Mouse (Mus musculus): ENCODE measurements at regions not wholly inside any gene's neighbourhood (a gene's known extent, or its start where the extent isn't known, plus 50 kb on each side); places are given as distances from the start of the nearest gene placed in this dataset.

DNA sequence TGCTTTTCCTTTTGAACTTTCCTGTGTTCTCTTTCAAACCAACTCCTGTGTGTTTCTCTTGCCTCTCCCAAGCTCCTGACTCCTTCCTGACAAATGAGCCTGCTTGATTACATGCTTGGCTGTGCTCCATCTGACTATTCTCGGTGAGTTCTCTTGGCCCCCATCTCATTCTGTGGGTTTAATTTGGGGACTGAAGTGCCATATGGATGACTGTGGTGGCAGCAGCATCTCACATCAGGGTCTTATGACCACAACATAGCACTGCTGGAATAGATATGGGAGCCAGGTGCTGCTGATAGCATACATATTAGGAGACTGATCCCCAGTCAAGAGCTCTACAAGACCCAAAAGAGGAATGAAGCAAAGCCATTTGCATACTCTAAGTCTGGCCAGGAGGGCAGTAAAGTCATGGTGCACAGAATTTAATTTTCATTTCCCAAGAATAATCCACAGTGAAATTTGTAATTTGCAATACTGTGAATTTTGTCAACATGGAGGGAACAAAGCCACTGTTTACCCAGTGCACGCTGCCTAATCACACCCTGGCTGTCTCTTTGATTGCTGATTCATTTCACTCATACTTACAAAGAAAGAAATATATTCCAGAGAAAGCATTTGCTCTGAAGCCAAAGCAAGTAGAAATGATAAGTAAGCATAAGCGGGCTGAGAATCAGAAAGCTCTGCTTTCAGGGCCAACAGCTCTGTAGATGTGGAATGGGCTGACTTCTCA lies 1478.4 kb upstream of the Gm7489 start:
- DNase-seq (ENCODE audit: low spot score) (peak; percentile 29), ATAC-seq (ENCODE audit: low FRiP score) (no peak)
- Histone ChIP-seq H3K27me3 (ENCODE audit: insufficient read depth, low read length) (no peaks in the 10 kb centered on the region), H3K27ac (ENCODE audit: low read depth, low read length) (no peak overlapping the region), H3K4me2 (ENCODE audit: low read depth, low read length, poor library complexity, severe bottlenecking) (no peak overlapping the region), H3K9ac (replicated peaks; ENCODE audit: low read length, poor library complexity, severe bottlenecking) (no peak overlapping the region), H3K9me3 (ENCODE audit: low read length) (no peaks in the 10 kb centered on the region), H3K4me3 (ENCODE audit: low read depth, low read length) (no peak overlapping the region), H3K36me3 (ENCODE audit: insufficient read depth, low read length) (no peaks in the 10 kb centered on the region), H3K4me1 (ENCODE audit: insufficient read depth, low read length) (no peaks in the 10 kb centered on the region)
- no peak for TF ChIP-seq CTCF (IDR thresholded peaks at IDR 0.05)
- 81% methylated on average over 3 of the region's 3 CpGs for WGBS

DNA sequence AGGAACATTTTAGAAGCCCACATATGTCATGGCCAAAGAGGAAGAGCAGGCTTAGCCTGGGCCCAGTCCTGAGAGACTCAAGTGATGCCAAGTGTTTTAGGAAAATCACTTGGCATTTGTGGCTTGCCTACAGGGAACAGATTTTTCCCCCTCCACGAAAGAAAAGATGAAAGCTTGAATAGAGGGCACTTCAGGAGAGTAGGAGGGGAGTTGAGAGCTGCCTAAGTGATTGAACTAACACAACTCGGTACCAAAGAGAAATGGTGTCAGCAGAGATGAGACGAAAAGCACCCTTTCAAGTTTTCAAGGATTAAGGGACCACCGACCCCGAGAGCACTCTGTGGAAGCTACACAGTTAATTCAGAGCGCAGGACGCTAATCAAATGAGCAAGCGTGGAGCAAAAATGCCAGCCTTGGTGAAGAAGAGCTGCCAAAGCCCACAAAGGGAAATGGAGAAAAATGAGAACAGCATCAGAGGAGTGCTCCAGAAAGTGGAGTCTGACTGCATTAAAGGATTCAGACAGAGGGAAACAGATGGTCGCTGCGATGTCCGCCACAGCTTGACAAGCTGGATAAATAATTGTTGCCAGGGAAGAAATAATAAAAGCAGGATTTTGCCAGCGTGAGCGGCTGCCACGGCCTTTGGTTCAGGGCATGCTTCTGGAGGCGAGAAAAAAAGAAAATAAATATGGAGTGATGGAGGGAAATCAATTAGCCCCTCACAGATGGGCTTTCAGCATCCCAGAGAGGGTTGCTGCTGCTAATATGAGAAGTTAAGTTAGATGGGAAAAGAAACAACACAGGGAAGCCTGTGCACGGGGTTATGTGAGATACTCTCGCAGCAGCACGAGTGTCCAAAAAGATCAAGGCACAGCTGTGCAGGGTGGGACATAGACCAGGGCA lies 1471.6 kb upstream of the Gm7489 start:
- peak overlapping the region; percentile 14; the same call in 1 of the 2 replicates for H3K4me3 ChIP-seq (ENCODE audit: low read depth, low read length)
- H3K9me3 ChIP-seq (ENCODE audit: low read length), result no peaks in the 10 kb centered on the region
- no peaks in the 10 kb centered on the region; the same call in 1 of the 2 replicates for H3K4me1 ChIP-seq (ENCODE audit: insufficient read depth, low read length)
- peak; percentile 74 for ATAC-seq (ENCODE audit: low FRiP score)
- peak overlapping the region; percentile 40 for H3K4me2 ChIP-seq (ENCODE audit: low read depth, low read length, poor library complexity, severe bottlenecking)
- no peak overlapping the region; the same call in 1 of the 2 replicates for H3K9ac ChIP-seq (replicated peaks; ENCODE audit: low read length, poor library complexity, severe bottlenecking)
- TF ChIP-seq CTCF (IDR thresholded peaks at IDR 0.05), result no peak
- 8% methylated on average over 18 of the region's 18 CpGs for WGBS
- no peaks in the 10 kb centered on the region for H3K36me3 ChIP-seq (ENCODE audit: insufficient read depth, low read length)
- no peaks in the 10 kb centered on the region for H3K27me3 ChIP-seq (ENCODE audit: insufficient read depth, low read length)
- H3K27ac ChIP-seq (ENCODE audit: low read depth, low read length), result peak overlapping the region; percentile 63
- DNase-seq (ENCODE audit: low spot score), result peak; percentile 91

DNA sequence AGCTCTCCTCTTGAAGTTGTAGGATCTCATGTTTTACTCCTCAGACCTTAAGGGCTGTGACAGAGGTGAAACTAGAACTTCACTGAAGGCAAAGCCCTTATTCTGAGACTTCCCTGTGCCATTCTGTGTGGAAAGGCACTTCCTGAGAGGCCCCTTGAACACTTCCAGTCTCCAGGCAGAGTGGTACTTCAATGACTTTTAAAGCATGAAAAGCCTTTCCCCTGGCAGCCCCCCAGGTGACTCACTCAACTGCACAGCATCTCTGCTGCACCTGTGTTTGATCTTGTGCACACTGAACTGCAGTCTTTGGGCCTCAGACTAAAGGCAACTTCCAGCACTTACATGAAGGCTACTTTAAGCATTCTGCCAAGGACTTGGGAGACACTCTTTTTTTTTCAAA lies 1458.7 kb upstream of the Gm7489 start:
- TF ChIP-seq CTCF (IDR thresholded peaks at IDR 0.05), result no peak
- Histone ChIP-seq H3K4me3 (ENCODE audit: low read depth, low read length) (no peak overlapping the region), H3K27me3 (ENCODE audit: insufficient read depth, low read length) (no peaks in the 10 kb centered on the region), H3K4me1 (ENCODE audit: insufficient read depth, low read length) (no peaks in the 10 kb centered on the region), H3K27ac (ENCODE audit: low read depth, low read length) (no peak overlapping the region), H3K36me3 (ENCODE audit: insufficient read depth, low read length) (no peaks in the 10 kb centered on the region), H3K9ac (replicated peaks; ENCODE audit: low read length, poor library complexity, severe bottlenecking) (no peak overlapping the region), H3K9me3 (ENCODE audit: low read length) (no peaks in the 10 kb centered on the region), H3K4me2 (ENCODE audit: low read depth, low read length, poor library complexity, severe bottlenecking) (no peak overlapping the region)
- ATAC-seq (ENCODE audit: low FRiP score) (no peak), DNase-seq (ENCODE audit: low spot score) (no peak)

DNA sequence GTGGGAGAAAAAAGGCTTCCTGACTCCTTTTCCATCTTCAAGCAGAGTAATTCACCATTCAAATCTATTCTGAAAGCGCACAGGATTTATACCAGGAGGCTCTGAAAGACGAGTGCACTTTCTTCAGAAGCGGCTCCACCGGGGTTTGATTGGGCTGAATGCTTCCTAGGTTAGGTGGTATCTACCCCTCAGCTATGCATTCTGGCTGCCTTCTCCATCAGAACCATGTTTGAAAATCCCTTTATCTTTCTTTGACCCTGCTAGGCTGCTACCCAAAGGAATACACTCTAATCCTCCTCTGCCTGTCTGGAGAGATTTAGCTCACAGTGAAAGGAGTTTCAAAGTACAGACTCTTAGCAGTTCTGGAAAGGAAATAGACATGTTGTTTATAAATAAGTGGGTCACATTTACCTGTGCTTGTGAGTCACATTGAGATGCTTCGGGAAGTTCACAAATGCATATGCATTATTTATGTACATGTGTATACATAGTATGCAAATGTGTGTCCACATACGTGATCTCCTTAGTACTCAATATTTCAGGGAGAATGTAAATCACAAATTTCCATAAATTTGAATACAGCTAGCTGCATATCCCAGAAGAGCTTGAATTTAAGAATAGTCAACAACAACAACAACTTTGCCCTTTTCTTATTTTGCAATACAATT lies 1454.1 kb upstream of the Gm7489 start:
- H3K27ac ChIP-seq (ENCODE audit: low read depth, low read length), result no peak overlapping the region
- 15% methylated on average over 6 of the region's 6 CpGs for WGBS
- no peaks in the 10 kb centered on the region for H3K27me3 ChIP-seq (ENCODE audit: insufficient read depth, low read length)
- DNase-seq (ENCODE audit: low spot score) (no peak), ATAC-seq (ENCODE audit: low FRiP score) (0 out of 2 replicates have a peak, but pooled peaks have one; percentile 35)
- H3K4me1 ChIP-seq (ENCODE audit: insufficient read depth, low read length), result no peaks in the 10 kb centered on the region; the same call in 1 of the 2 replicates
- H3K36me3 ChIP-seq (ENCODE audit: insufficient read depth, low read length), result no peaks in the 10 kb centered on the region
- H3K9ac ChIP-seq (replicated peaks; ENCODE audit: low read length, poor library complexity, severe bottlenecking), result no peak overlapping the region
- H3K9me3 ChIP-seq (ENCODE audit: low read length), result no peaks in the 10 kb centered on the region
- no peak overlapping the region for H3K4me3 ChIP-seq (ENCODE audit: low read depth, low read length)
- 0 out of 2 replicates have a peak overlapping the region, but pooled peaks have one; percentile 1 for H3K4me2 ChIP-seq (ENCODE audit: low read depth, low read length, poor library complexity, severe bottlenecking)
- TF ChIP-seq CTCF (IDR thresholded peaks at IDR 0.05), result no peak

DNA sequence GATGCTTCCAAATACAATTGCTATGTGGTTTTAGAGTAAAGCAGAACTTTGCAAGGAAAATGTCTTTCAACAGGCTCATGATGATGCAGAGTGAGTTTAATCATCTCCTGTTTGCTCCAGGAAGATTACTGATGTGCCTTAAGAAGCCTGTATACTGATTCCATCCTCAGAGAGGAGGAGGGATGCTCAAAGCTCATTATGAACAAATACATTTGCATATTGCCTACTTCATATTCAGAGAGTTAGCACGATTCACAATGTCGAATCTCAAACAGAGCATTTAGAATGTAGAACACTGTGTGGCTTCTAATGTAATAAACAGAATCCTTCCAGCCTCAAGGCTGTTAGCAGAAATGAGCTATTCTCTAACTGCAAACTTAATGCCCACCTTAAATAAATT lies 1451.1 kb upstream of the Gm7489 start:
- DNase-seq (ENCODE audit: low spot score) (peak; percentile 4), ATAC-seq (ENCODE audit: low FRiP score) (0 out of 2 replicates have a peak, but pooled peaks have one; percentile 42)
- Histone ChIP-seq H3K36me3 (ENCODE audit: insufficient read depth, low read length) (no peaks in the 10 kb centered on the region), H3K27ac (ENCODE audit: low read depth, low read length) (no peak overlapping the region), H3K27me3 (ENCODE audit: insufficient read depth, low read length) (no peaks in the 10 kb centered on the region), H3K9me3 (ENCODE audit: low read length) (no peaks in the 10 kb centered on the region), H3K4me3 (ENCODE audit: low read depth, low read length) (no peak overlapping the region), H3K4me2 (ENCODE audit: low read depth, low read length, poor library complexity, severe bottlenecking) (no peak overlapping the region), H3K4me1 (ENCODE audit: insufficient read depth, low read length) (no peaks in the 10 kb centered on the region; the same call in 1 of the 2 replicates), H3K9ac (replicated peaks; ENCODE audit: low read length, poor library complexity, severe bottlenecking) (no peak overlapping the region)
- 25% methylated on average over 2 of the region's 2 CpGs for WGBS
- TF ChIP-seq CTCF (IDR thresholded peaks at IDR 0.05), result no peak
